Mouse (Mus musculus) layer of hippocampus, adult 9-10 months (tissue): ENCODE measurements around the gene Lrba.

ENCODE experiments used
- DNase-seq: peaks from one replicate; pipeline ENCODE4 v3.0.0; 2022; ENCODE audit warnings: low spot score

Lrba gene

DNA sequence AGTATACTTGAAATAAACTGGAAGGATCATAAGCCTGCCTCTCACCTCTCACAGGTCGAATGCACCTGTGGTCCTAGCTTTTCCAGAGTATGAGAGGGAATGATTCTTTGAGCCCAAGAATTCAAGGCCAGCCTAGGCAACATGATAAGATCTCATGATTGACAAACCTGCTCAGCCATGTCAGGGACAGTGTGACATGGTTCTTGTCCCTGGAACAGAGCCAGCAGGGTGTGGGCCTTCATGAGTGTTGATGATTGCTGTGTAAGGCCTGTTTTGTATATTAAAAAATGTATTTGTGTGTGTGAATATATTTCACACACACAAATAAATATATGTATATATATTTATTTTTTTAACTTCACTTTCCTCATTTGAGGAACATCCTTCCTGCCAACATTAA lies 29.3 kb downstream of the Lrba start:
- DNase-seq, result no peak

DNA sequence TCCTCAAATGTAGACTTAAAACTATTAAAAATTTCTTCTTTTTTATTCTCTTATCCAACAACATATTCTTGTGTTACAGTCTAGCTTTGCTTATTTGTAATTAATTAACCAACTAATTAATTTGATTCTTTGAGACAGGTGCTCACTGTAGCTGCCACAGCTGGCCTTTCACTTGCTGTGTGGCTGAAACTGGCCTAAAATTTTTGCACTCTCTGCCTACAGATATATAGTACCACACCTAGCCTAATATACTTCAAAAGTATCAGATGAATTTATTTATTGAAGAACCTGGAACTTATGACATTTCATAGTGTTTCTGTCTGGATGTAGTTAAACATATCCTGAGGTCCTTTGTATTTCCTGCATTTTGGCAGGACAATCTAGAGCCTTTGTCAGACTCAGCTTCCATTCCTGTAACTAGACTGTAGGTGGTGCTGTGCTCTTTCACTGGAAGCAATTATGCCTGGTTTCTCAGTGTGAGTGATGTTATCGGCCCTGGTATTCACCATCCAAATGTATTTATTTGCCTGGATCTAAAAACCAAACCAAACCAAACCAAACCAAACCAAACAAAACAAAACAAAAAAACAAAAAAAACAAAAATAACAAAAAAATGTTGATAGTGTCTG lies 43.7 kb downstream of the Lrba start:
- peak; percentile 18 for DNase-seq

DNA sequence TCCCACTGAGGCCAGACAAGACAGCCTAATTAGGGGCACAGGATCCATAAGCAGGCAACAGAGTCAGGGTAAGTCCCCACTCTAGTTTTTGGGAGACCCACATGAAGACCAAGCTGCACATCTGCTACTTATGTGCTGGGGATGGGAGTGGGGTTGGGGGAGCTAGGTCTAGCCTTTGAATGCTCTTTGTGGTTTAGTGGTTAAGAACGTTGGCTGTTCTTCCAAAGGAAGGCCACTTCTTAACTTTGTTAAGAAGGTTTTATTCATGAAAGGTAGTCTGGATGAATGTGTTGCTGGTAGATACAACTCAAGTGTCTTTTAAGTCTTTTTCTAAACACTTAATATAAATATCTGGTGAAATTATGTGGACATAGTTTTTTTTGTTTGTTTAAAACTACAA lies 51.2 kb downstream of the Lrba start:
- DNase-seq, result no peak

DNA sequence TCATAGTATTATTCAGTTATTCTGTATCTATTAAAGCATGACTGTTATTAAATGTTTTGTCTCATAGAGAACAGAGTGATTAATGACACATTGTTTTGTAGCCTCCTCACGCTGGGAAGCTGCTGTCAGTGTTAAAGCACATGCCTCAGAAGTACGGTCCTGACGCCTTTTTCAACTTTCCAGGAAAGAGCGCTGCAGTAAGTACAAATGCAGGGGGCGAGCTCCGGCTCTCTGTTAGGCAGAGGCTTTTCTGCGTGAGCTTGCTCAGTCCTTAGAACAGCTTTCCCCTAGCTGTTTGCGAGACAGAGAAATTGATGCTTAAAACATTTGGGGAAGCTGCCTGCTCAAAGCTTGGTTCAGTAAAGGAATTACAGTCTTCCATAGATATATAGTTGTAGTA lies 66.8 kb downstream of the Lrba start:
- no peak for DNase-seq

DNA sequence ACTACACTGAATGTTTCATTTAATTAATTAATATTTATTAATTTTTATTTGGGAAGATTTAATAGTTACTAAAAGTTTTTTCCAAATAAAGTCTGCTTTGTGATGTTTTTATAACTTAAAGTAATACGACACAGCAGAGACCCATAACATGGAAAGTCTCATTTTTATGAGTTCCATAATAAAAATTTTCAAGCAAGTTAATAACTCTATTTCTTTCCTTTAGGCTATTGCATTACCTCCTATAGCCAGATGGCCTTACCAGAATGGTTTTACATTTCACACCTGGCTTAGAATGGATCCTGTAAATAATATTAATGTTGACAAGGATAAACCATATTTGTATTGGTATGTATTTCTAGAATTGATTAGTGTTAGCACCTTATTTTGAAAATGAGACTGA lies 70.4 kb downstream of the Lrba start:
- DNase-seq, result no peak

DNA sequence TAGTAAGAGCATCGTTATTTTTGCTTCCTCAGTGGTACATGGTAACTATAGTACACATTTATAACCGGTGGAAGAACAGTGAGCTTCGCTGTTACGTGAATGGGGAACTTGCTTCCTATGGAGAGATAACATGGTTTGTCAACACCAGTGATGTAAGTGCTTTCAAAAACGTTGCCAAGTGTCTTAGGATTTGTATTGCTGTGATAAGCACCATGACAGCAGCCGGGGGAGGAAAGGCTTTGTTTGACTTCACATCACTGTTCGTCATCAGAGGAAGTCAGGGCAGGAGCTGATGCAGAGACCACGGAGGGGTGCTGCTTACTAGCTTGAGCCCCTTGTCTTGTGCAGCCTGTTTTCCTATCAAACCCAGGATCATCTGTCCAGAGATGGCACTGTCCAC lies 71.7 kb downstream of the Lrba start:
- DNase-seq, result no peak

DNA sequence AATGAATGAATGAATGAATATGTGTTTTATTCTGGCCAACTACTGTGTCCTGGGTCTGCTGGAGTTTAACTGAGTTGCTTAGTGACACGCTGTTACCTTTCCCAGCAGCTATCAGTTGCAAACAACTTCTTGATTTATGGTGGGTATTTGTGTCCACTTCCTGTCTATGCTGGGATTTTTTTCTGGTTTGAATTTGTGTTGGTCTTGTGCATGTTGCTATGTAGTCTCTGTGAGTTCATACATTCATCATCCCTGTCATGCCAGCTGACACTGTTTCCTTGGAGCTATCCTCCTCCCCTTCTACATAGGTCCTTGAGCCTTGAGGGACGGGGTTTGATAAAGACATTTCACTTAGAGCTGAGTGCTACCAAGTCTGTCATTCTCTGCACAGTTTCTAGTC lies 84.4 kb downstream of the Lrba start:
- DNase-seq, result no peak

DNA sequence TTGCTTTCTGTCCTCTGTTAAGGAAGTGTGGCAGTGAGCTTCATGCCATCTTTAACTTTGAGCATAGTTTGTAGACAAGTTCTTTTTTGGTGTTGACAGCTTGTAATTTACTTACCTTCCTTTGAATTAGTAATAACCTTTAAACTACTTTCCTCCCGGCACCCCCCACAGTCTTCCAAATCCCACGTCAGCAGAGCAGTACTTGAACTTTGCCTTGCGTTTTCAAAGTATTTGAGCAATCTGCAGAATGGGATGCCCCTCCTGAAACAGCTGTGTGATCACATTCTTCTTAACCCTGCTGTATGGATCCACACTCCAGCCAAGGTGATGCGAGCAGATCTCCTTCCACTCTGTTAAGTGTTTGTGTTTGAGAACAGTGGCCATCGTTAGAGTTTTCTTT lies 85.7 kb downstream of the Lrba start:
- no peak for DNase-seq

DNA sequence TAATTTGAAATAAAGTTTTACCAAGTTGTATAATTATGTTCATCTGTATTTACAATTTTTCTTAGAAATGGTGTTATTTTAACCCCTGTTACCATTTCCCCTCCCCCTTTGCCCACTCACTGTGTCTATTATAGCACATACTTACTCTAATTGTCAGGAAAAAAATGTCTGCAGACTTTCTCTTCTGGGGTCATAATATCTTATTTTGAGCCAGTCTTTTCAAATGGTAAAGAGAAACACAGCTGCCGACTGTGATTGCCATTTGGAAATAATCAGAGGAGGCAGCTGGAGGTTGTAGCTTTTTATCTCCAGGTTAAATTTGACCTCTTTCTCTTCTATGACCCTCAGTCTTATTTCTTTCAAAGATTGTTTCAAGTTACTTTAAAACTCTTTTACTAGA lies 86.9 kb downstream of the Lrba start:
- no peak for DNase-seq

DNA sequence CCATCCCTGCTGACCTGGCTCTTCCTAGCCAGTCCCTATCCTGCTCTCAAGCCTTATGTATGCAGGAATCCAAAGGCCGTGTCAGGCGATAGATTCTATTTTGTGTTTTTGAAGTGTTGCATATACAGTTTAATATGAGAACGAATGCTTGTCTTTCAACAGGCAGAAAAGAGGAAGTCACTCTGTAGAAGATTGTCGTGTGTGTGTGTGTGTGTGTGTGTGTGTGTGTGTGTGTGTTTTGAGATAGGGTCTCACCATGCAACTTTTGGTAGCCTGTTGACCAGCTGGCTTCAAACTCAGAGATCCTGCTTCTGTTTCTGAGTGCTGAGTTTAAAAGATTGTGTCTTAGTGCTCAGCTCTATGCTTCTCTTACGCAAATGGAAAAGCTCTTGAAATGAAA lies 93.2 kb downstream of the Lrba start:
- DNase-seq, result no peak

DNA sequence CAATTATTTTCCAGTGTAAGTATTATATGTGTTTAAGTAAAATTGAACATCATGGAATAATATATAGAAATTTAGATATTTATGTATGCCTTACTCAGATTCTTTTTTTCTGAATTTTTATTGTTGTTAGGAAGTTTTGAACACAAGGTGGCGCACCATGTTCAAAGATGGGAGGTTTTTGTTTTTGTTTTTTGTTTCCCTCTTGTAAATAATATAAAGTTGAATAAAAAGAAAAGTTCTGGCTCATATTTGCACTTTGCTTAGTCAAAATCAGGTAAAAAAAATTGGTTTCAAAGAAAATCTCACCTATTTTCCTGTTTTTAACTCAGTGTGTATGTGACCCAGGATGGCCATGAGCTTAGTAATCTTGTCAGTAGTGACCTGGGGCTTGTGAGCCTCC lies 104.1 kb downstream of the Lrba start:
- DNase-seq, result peak; percentile 9

DNA sequence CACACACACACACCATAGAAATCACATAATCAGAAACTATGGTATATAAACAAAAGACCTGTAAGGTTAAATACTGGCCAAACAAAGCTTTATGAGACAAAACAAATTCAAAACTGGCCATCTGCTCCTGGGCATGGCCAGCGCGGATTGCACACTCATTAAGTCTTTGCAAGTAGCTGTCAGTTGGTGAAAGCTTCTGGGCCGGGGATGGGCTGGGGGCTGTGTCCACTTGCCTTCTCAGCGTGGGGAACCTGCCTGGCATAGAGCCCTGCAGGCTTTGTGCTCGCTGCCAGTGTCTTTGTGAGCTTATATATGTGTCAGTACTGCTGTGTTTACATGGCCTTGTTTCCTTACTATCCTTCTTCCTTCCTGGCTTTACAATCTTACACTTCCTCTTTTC lies 118.8 kb downstream of the Lrba start:
- no peak for DNase-seq

DNA sequence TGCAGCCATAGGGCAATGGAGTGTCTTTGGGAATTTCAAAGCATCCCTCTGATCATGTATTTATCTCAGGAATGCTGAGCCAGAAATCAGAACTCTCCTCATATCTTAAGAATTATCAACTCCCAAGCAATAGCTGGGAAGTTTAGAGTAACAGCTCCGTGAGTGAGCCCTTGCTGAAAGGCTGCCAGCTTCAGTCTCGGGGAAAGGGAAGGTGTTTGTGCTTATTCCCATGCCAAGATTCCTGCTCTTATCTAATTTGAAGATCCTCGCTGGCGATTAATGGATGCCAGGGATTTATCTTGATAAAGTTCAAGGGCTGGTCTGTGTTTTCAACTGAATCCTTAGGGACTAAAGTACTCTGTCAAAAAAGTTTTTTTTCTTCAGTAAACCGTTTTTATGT lies 138.0 kb downstream of the Lrba start:
- DNase-seq, result no peak

DNA sequence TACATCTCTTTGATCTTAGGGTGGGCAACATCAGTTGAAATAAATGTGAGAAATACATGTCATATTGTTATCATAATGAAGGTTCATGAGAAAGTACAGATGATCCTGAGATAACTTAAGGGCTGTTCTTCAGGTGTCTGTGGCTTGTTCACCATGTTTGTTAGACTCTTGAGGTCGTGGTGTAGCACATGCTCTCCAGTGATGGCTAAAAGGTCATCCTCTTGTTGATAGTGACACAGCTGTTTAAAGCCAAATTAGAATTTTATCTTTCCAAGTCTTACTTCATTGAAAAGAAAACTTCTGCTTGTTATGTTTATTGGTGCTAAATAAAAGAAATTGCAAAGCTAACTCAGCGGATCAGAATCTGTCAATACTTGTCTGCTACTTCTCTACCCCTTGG lies 147.0 kb downstream of the Lrba start:
- DNase-seq, result no peak

DNA sequence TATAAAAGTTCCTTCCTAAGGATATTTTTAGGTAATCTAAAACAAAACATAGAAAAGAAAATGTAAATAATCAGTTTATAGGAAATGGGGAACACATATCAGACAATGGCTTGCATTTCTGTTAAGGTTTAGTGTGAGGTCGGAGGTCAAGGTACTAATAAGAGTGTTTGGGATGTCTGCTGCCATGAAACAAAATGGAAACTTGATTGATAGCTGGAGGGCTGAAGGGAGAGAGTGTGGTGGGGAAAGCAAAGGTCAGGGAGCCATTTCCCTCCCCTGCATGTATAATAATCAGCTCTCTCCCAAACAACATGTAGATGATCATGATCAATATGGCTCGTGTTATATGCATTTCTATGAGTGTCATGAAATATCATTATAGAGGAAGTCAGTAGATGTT lies 150.8 kb downstream of the Lrba start:
- no peak for DNase-seq

DNA sequence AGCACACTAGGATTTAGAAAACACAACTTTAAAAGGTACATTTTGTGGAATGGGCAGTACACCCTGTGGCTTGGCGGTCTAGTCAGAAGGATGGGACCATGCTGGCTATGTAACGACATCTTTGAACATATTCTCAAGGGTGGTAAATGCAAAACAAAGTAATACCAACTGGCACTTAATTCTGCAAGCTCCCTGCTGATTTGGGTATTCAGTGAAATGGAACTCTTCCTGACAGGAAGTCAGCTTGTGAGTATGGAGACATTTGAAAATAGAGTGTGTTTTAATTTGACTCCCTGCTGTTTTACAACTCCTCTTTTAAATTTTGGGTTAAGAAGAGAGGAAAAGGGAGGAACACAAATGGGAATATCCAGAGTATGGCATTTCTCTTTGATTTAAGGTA lies 158.1 kb downstream of the Lrba start:
- no peak for DNase-seq

DNA sequence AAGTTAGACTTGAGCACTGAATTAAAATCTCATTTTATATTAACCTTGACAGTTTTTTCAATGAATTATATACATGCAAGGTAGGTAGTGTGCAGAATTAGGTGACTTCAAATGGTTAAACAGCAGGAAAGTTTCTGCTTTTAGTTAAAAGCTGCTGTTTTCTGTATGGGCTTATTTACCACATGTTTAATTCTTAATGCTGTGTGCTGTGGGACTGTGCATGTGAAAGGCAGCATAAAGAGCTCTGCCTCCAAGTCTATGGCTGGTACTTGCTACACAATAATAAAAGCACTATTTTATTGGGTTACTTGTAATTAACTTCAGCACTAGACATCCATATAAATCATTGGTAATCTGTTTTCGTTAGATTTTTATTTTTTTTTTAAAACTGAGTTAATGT lies 160.6 kb downstream of the Lrba start:
- no peak for DNase-seq

DNA sequence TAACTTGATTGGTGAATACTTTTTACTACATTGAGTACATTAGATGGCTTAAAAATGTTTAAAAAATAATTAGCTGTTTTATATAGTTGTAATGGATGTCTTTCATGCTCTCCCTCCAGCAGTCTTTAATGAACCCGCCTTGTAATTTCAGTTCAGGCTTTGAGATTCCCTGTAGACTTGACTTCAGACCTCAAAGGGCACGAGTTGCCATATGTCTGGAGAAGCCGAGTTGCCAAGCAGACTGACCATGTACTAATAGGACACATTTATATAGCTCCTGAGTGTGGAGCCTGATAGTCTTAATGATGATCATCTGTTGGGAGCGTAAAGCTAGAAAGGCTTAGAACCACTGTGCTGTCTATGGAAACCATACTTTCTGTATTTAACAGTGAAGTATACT lies 161.8 kb downstream of the Lrba start:
- DNase-seq, result no peak

DNA sequence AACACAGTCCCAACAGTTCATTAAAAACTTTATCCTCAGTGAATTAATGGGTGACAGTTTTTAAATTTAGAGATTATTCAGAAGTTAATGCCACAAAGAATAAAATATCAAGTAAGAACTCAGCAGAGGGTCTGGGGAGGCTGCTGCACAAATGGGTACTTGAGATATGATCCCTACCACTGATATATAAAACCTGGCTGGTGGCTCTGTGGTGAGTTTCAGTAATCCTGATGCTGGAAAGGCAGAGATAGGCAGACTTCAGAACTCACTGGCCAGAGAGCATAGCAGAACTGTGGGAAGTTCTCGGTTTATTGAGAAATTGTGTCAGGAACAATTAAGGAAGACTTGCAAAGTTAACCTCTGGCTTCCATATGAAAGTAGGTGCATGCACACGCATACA lies 199.3 kb downstream of the Lrba start:
- DNase-seq, result no peak

DNA sequence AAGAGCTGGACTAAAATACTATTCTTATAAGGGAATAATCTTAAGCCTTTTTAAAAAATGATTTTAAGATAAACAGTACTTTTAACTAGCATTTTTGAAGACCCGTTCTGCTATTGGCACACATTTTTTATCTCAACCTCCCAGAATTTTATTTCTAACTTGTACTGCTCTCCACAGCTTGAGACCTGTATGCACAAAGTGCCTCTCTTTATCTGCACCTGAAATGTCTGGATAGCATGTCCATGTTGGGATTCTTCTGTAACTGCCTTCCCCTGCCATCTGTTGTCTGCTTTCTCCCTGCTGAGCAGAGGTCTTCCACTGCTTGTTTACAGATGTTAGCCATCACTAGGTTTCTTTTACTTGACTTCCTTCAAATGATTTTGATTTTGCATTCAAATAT lies 202.3 kb downstream of the Lrba start:
- no peak for DNase-seq

DNA sequence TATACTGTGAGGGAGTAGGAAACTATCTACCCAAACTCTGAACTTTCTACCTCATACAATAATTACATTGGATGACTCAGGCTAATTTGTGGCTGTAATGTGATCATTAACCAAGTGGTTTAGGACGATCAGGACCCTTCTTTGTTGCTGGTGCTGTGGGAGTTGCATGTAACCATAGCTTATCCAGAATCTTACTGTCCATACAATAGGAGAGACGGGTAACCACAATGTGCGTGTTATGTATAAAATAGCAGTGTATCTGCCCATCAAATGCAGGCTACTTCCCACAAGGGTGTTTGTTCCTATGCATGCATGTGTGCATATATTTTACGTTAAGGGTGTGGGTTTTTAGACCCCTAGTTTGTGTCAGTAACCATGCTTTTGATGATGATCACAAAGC lies 219.0 kb downstream of the Lrba start:
- no peak for DNase-seq

DNA sequence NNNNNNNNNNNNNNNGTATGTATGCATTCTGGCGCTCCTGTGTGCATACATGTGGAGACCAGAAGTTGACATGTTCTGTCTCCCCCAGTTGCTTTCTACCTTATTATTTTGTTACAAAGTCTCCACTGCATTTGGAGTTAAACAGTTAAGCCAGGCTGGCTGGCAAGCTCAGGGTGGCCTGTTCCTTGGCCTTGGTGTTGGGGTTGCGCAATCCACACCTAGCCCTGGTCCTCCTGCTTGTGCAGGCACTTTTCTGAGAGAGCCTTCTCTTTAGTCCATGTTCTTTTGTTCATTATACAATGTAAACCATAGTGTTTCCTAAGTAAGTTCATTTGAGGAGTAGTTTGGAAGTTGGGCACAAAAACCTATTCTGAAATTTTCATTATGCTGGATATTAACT lies 226.7 kb downstream of the Lrba start:
- no peak for DNase-seq

DNA sequence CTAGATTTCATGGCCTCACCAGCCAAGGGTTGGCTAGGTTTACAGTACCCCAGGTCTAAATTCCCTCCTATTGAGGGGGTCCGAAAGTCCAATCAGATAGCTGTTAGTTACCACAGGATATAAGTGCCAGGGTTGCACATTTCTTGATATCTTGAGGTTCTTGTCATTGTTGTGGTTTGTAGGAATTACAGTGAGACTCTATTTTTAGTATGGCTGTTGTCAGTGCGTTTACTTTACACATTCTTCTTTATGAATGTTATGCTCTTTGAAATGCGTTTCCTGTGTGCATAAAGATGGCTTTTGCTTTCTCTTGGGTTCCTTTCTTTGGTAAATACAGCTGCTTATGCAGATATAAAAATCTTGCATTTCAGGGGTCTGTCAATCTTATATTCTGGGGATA lies 237.1 kb downstream of the Lrba start:
- DNase-seq, result no peak

DNA sequence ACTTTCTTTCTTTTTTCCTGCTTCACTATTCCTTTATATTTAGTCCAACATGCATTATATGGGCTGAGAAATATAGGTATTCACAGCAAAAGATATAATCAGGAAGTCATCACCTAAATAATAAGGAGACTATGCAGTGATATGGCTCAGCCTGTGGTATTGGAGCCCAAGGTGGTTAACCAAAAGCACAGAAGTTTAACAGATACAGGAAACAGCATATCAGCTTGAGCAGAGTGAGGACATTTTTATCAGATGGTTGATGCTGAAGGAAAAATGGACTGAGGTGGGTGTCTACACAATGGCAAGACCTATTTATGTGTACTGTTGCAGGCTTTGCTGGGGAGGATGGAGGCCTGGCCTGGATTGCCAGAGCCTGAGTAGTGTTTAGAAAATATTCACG lies 265.5 kb downstream of the Lrba start:
- no peak for DNase-seq

DNA sequence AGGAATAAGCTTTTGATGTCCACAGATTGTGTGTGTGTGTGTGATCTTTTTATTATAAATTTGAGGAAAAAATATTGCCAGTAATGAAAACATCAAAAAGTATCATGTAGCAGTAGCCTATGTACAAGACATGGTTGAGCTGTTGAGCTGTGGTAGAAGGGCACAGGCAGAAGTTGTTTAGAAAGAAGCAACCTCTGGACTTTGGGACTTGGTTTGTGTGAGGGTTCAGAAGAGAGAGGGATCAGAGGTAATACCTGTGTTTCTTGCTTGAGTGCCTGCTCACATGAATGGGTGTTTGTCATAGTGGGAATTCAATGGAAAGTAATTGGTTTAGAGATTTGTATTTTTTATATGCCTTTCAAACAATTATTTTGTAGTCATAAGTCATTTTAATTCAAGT lies 276.1 kb downstream of the Lrba start:
- no peak for DNase-seq
